Mouse (Mus musculus) spleen, adult 12 weeks (tissue): ENCODE results near the gene Prokr1.

Experiments used
- DNase-seq: peaks from one replicate; pipeline ENCODE4 v3.0.0; 2022; ENCODE audit warnings: low spot score

Gene Prokr1

GRCm38 (mm10) chr6:87567686-87568593 is 22.6 kb downstream of the Prokr1 start:
- DNase-seq, result no peak

- no peak for DNase-seq
Measured at GRCm38 (mm10) chr6:87565166-87565565, 25.4 kb downstream of the Prokr1 start.

GRCm38 (mm10) chr6:87564356-87564755 is 26.2 kb downstream of the Prokr1 start:
- no peak for DNase-seq

- no peak for DNase-seq
Measured at GRCm38 (mm10) chr6:87553724-87554123, 36.8 kb downstream of the Prokr1 start.

- peak; percentile 49 for DNase-seq
Measured at GRCm38 (mm10) chr6:87552054-87552807, 38.3 kb downstream of the Prokr1 start.

- no peak for DNase-seq
Measured at GRCm38 (mm10) chr6:87547836-87548235, 42.7 kb downstream of the Prokr1 start.

GRCm38 (mm10) chr6:87547431-87547830 is 43.1 kb downstream of the Prokr1 start:
- DNase-seq, result no peak

GRCm38 (mm10) chr6:87545331-87546217 is 45.0 kb downstream of the Prokr1 start:
- no peak for DNase-seq

GRCm38 (mm10) chr6:87542027-87542426 is 48.5 kb downstream of the Prokr1 start:
- peak; percentile 50 for DNase-seq

GRCm38 (mm10) chr6:87541171-87541571 is 49.4 kb downstream of the Prokr1 start:
- no peak for DNase-seq

- DNase-seq, result no peak
Measured at GRCm38 (mm10) chr6:87538376-87539270, 51.9 kb downstream of the Prokr1 start.

GRCm38 (mm10) chr6:87537678-87538077 is 52.9 kb downstream of the Prokr1 start:
- DNase-seq, result no peak

- DNase-seq, result no peak
Measured at GRCm38 (mm10) chr6:87536270-87536669, 54.3 kb downstream of the Prokr1 start.

GRCm38 (mm10) chr6:87535651-87536050 is 54.9 kb downstream of the Prokr1 start:
- no peak for DNase-seq

- no peak for DNase-seq
Measured at GRCm38 (mm10) chr6:87534855-87535575, 55.5 kb downstream of the Prokr1 start.

- peak; percentile 43 for DNase-seq
Measured at GRCm38 (mm10) chr6:87532953-87533710, 57.4 kb downstream of the Prokr1 start, which contains the start of gene Arhgap25. Gene Arhgap25, minus strand, starts transcription at chr6:87533259.

- no peak for DNase-seq
Measured at GRCm38 (mm10) chr6:87531456-87532015, 59.0 kb downstream of the Prokr1 start.

GRCm38 (mm10) chr6:87530386-87530785 is 60.2 kb downstream of the Prokr1 start:
- DNase-seq, result no peak
